Mouse (Mus musculus): ENCODE measurements around the gene Npepps. TPM values are rescaled to one million over a fixed set of nuclear protein-coding genes. Genes with fewer than 3 reads are reported as not detected.
A peak's percentile ranks its signal among the peaks of the same experiment; 100 is the strongest.
"Not testable (repeated sequence)": the region's sequence is repeated elsewhere in the genome, so short reads cannot be mapped to it uniquely, and the experiment has no call there.

Gene Npepps
- polyA plus RNA-seq (2012; rRNA removed), result 22.3 and 23.1 TPM in 2 replicates

DNA sequence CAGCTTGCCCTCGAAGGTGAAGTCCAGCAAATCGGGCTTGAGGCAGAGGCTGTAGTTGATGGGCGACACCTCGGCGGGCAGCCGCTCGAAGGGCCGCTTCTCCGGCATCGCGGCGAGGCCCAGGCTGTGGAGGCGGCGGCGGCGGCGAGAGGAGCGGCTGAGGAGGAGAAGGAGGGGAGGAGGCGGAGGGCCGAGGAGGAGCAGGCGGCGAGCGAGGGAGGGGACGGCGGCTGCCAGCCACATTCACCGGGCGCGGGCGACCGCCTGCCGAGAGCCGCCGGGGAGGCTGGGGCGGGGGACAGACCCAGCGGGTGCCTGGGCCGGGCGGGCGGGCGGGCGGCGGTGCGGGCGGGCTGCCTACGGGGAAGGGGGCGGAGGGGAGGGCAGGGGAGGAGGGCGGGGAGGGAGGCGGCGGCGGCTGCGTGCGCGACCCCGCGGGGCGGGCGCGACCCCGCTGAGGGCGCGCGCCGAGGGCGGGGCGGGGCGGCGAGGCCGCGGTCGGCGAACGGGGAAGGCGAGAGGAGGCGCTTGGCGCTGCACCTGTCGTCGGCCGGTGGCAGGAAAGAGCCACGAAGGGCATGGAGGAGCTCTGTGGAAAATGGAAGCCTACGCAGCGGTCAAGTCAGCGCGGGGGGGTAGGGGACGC, at the start of gene Npepps:
TSS of gene Npepps (minus strand) at position 423 of the 646 bp plus-strand sequence.
- TF ChIP-seq CTCF (IDR thresholded peaks at IDR 0.05; ENCODE audit: insufficient read depth, low read length) (no peak), POLR2A (IDR thresholded peaks at IDR 0.05; ENCODE audit: borderline replicate concordance, extremely low read depth, low read depth, low read length) (peak; percentile 83; the same call in 1 of the 2 replicates)
- H3K4me1 ChIP-seq (ENCODE audit: control insufficient read depth, insufficient read depth, low read length), result peaks cover 4% of the 10 kb centered on the region
- peak; percentile 76 for DNase-seq
- 1% methylated on average over 52 of the region's 83 CpGs for WGBS
- H3K4me3 ChIP-seq (replicated peaks; ENCODE audit: extremely low read depth, low read depth, low read length), result peak within 1 kb of the TSS; percentile 90

DNA sequence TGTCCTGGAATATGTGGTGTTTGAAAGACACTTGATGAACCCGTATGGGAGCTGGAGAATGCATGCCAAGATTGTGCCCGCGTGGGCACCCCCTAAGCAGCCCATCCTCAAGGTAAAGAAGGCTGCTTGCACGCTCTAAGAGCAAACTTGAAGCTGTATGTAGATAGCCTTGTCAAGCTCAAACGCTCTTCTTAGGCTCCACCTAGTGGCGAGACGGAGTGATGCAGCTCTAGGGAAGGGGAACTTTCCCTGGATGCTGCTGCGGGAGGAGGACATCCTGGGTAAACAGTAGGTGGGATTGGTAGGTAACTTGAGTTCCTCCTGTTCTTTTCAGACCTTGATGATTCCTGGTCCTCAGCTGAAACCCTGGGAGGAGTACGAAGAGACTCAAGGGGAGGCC, 47.7 kb upstream of the Npepps start:
- TF ChIP-seq CTCF (IDR thresholded peaks at IDR 0.05; ENCODE audit: insufficient read depth, low read length) (peak; percentile 96), POLR2A (IDR thresholded peaks at IDR 0.05; ENCODE audit: borderline replicate concordance, extremely low read depth, low read depth, low read length) (no peak)
- H3K4me1 ChIP-seq (ENCODE audit: control insufficient read depth, insufficient read depth, low read length), result no peaks in the 10 kb centered on the region
- 16% methylated on average over 9 of the region's 9 CpGs for WGBS
- peak; percentile 62 for DNase-seq
- H3K4me3 ChIP-seq (replicated peaks; ENCODE audit: extremely low read depth, low read depth, low read length), result no peak overlapping the region

DNA sequence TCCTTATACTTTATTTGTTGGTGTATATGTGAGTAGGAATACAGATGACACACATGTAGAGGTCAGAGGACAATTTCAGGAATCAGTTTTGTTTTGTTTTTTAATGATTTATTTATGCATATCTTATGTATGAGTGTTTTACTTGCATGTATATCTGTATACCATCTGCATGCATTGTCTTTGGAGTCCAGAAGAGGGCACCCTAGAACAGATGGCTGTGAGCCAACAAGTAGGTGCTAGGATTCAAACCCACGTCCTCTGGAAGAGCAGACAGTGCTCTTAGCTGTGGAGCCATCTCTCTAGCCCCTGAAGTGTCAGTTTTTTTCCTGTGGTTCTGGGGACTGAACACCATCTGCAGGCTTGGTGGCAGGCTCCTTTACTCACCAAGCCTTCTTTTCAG, 44.8 kb upstream of the Npepps start:
- WGBS, result 44% methylated on average over 1 of the region's 1 CpGs
- DNase-seq, result no peak
- no peaks in the 10 kb centered on the region for H3K4me1 ChIP-seq (ENCODE audit: control insufficient read depth, insufficient read depth, low read length)

GRCm38 (mm10) chr11:97321894-97322600, 41.6 kb upstream of the Npepps start:
- 85% methylated on average over 8 of the region's 8 CpGs for WGBS
- DNase-seq; H3K4me1 ChIP-seq (ENCODE audit: control insufficient read depth, insufficient read depth, low read length); H3K4me3 ChIP-seq (replicated peaks; ENCODE audit: extremely low read depth, low read depth, low read length): not testable (repeated sequence)

More for the DNA sequence above, 44.8 kb upstream of the Npepps start:
- TF ChIP-seq POLR2A (IDR thresholded peaks at IDR 0.05; ENCODE audit: borderline replicate concordance, extremely low read depth, low read depth, low read length) (no peak), CTCF (IDR thresholded peaks at IDR 0.05; ENCODE audit: insufficient read depth, low read length) (0 out of 2 replicates have a peak, but pooled peaks have one; percentile 6)
- no peak overlapping the region for H3K4me3 ChIP-seq (replicated peaks; ENCODE audit: extremely low read depth, low read depth, low read length)

DNA sequence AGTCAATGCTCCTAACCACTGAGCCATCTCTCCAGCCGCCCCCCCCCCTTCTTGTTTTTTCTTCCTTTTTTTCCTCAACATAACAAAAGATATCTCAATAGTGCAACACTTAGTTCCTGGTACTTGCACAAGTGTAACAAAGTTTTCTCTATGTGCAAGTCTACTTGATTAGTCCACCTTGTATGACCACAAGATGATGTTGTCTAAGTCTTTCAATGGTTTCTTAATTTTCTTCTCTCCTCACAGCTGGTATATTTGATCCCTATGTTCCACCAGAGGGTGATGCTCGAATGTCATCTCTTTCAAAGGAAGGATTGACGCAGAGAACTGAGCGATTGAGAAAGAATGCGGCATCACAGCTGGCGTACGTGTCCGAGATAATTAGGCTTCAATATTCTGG, 40.8 kb upstream of the Npepps start:
- H3K4me3 ChIP-seq (replicated peaks; ENCODE audit: extremely low read depth, low read depth, low read length), result no peak overlapping the region
- TF ChIP-seq POLR2A (IDR thresholded peaks at IDR 0.05; ENCODE audit: borderline replicate concordance, extremely low read depth, low read depth, low read length) (no peak), CTCF (IDR thresholded peaks at IDR 0.05; ENCODE audit: insufficient read depth, low read length) (no peak)
- WGBS, result 92% methylated on average over 8 of the region's 8 CpGs
- H3K4me1 ChIP-seq (ENCODE audit: control insufficient read depth, insufficient read depth, low read length), result no peaks in the 10 kb centered on the region; the same call in 1 of the 2 replicates
- DNase-seq, result no peak

GRCm38 (mm10) chr11:97315504-97316503, 35.4 kb upstream of the Npepps start, which contains the start of gene Mrpl45:
Gene Mrpl45 (plus strand): TSS chr11:97315716.
- H3K4me1 ChIP-seq (ENCODE audit: control insufficient read depth, insufficient read depth, low read length), result no peaks in the 10 kb centered on the region; the same call in none of the 2 replicates
- DNase-seq, result peak; percentile 99
- H3K4me3 ChIP-seq (replicated peaks; ENCODE audit: extremely low read depth, low read depth, low read length), result peak within 1 kb of the TSS; percentile 67
- TF ChIP-seq CTCF (IDR thresholded peaks at IDR 0.05; ENCODE audit: insufficient read depth, low read length) (no peak), POLR2A (IDR thresholded peaks at IDR 0.05; ENCODE audit: borderline replicate concordance, extremely low read depth, low read depth, low read length) (peak; percentile 77; the same call in 1 of the 2 replicates)
- WGBS, result under 1% methylated on average over 50 of the region's 50 CpGs

DNA sequence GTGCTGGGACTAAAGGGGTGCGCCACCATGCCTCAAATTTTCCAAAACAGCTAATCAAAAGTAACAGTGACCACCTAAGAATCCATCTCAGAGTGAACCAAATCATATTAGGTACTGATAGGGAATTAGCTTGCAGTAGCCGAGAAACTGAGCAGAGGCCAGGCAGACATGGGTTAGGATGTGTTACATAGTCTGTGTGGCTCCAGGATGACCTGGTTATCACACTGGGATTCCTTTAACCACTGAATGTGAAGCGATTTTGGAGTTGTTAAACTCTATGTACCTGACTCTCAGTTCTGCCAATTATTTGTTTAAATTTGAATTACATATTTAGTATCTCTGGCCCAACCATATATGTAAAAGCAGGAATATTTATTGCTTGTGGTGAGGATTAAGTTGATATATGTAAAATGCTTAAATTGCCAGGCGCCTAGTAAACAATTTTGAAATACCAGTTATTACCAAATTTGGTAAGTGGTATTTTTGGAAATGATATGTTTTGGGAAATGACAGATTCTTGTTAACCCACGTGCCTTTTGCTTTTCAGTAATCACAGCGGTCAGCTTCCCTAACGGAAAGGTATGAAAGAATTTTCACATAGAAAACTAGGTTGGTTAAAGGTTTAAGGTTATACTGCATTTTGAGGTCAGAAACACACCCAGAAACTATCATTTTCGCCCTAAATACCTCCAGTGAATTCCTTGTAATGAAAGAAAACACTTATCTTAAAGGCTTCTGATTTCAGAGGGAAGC, 34.5 kb upstream of the Npepps start:
- no peaks in the 10 kb centered on the region; the same call in none of the 2 replicates for H3K4me1 ChIP-seq (ENCODE audit: control insufficient read depth, insufficient read depth, low read length)
- TF ChIP-seq CTCF (IDR thresholded peaks at IDR 0.05; ENCODE audit: insufficient read depth, low read length) (no peak), POLR2A (IDR thresholded peaks at IDR 0.05; ENCODE audit: borderline replicate concordance, extremely low read depth, low read depth, low read length) (no peak)
- H3K4me3 ChIP-seq (replicated peaks; ENCODE audit: extremely low read depth, low read depth, low read length), result peak overlapping the region; percentile 19
- 37% methylated on average over 8 of the region's 8 CpGs for WGBS
- no peak for DNase-seq

DNA sequence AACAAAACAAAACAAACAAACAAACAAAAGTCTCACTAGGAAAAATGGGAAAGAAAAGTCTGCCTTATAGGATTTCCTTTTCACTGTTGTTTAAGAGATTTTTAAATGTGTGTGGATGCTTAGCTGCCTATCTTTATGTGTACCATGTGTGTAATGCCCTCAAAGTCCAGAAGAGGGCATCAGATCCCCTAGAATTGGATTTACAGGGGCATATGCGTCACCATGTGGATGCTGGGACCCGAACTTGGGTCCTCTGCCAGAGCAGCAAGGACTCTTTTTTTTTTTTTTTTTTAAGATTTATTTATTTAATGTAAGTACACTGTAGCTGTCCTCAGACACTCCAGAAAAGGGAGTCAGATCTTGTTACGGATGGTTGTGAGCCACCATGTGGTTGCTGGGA, 33.7 kb upstream of the Npepps start:
- Histone ChIP-seq H3K4me1 (ENCODE audit: control insufficient read depth, insufficient read depth, low read length) (no peaks in the 10 kb centered on the region; the same call in none of the 2 replicates), H3K4me3 (replicated peaks; ENCODE audit: extremely low read depth, low read depth, low read length) (no peak overlapping the region)
- DNase-seq, result no peak
- WGBS, result 93% methylated on average over 3 of the region's 3 CpGs
- TF ChIP-seq POLR2A (IDR thresholded peaks at IDR 0.05; ENCODE audit: borderline replicate concordance, extremely low read depth, low read depth, low read length), result no peak
- TF ChIP-seq CTCF (IDR thresholded peaks at IDR 0.05; ENCODE audit: insufficient read depth, low read length), result no peak

DNA sequence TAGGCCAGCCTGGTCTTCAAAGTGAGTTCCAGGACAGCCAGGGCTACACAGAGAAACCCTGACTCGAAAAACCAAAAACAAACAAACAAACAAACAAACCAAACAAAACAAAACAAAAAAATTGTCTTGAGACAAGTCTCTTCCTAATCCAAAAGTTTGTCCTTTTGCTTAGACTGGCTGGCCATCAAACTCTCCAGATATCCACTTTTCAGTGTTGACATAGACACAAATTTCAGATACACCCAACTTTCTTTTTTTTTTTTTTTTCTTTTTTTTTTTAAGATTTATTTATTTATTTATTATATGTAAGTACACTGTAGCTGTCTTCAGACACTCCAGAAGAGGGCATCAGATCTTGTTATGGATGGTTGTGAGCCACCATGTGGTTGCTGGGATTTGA, 32.4 kb upstream of the Npepps start:
- 71% methylated on average over 1 of the region's 1 CpGs for WGBS
- not testable (repeated sequence) for H3K4me3 ChIP-seq (replicated peaks; ENCODE audit: extremely low read depth, low read depth, low read length); H3K4me1 ChIP-seq (ENCODE audit: control insufficient read depth, insufficient read depth, low read length); DNase-seq
